17 mouse cellular contexts compared by ENCODE assay signal in genomic region chr6:93787042-93787441, GRCm38 (mm10).
DNase-seq lines count a peak whose midpoint lies in the region; TF ChIP-seq lines count a peak whose summit lies in the region.
"Had no signal": no experiment of that assay in that cellular context is flagged by ENCODE, and none has a peak within 500 bp of the region (broad histone marks: within the 10 kb centered on the region; RNA-seq: fewer than 3 reads in every experiment).

No protein-coding gene starts in this region.

- no peak for DNase-seq in left cerebral cortex, adult 2 months (ENCODE audit: extremely low spot score in 1 of 2, low spot score in 2 of 2)
- no peak for DNase-seq in left cerebral cortex, adult 8-10 months (ENCODE audit: low spot score in 2 of 2)
- DNase-seq in brain, adult 2 months (ENCODE audit: low read depth, low spot score): peak; percentile 64
- no peak for DNase-seq in limb, embryonic 10.5 days (ENCODE audit: low spot score)
- no peak for DNase-seq in heart, postnatal 10 days
- DNase-seq: adrenal gland, adult 2 months; adrenal gland, postnatal 10 days; adrenal gland, postnatal 25 days; cerebellum, adult 11-12 months; cerebellum, adult 9-10 months; embryo, embryonic 11 days had no signal

- intact Hi-C loops in left cerebral cortex, adult 2 months (cut with DNase I): loop anchor here (5.0 kb wide), 2 partner anchors 60 to 125 kb away; no protein-coding TSS in a partner anchor
- intact Hi-C loops in heart, postnatal 10 days (cut with DNase I): no loop called here

- no peaks in the 10 kb centered on the region for H3K27me3 ChIP-seq in limb, embryonic 10.5 days (ENCODE audit: low read depth, poor library complexity, severe bottlenecking)
- H3K27me3 ChIP-seq: embryonic facial prominence, embryonic 13.5 days; embryonic facial prominence, embryonic 15.5 days; forebrain, embryonic 12.5 days had no signal

- 86% methylated on average over 3 of the region's 3 CpGs for WGBS in limb, embryonic 10.5 days

- no peaks in the 10 kb centered on the region for H3K9me3 ChIP-seq in limb, embryonic 10.5 days (replicated peaks)
- H3K9me3 ChIP-seq: embryonic facial prominence, embryonic 13.5 days; embryonic facial prominence, embryonic 15.5 days; forebrain, embryonic 10.5 days; forebrain, embryonic 12.5 days had no signal

- no peak for TF ChIP-seq POLR2A in cortical plate, adult 2 months (IDR thresholded peaks at IDR 0.05; ENCODE audit: extremely low read depth, insufficient read depth, low read length)

- H3K27ac ChIP-seq in left cerebral cortex, adult 2 months: peak overlapping the region; percentile 51; the same call in 1 of the 2 replicates
- H3K27ac ChIP-seq in cortical plate, adult 2 months (ENCODE audit: insufficient read depth, low read length): peak overlapping the region; percentile 85
- H3K27ac ChIP-seq in limb, embryonic 10.5 days: no peak overlapping the region
- H3K27ac ChIP-seq: embryonic facial prominence, embryonic 13.5 days; embryonic facial prominence, embryonic 15.5 days; forebrain, embryonic 10.5 days; forebrain, embryonic 12.5 days had no signal

- TF ChIP-seq CTCF in left cerebral cortex, adult 2 months (IDR thresholded peaks at IDR 0.05): no peak
- no peak for TF ChIP-seq CTCF in cortical plate, adult 2 months (IDR thresholded peaks at IDR 0.05; ENCODE audit: extremely low read depth, insufficient read depth, low read length)

- no peaks in the 10 kb centered on the region for H3K36me3 ChIP-seq in limb, embryonic 10.5 days
- H3K36me3 ChIP-seq: embryonic facial prominence, embryonic 13.5 days; embryonic facial prominence, embryonic 15.5 days had no signal

- peaks cover 9% of the 10 kb centered on the region for H3K4me1 ChIP-seq in cortical plate, adult 2 months (ENCODE audit: control insufficient read depth, insufficient read depth, low read length)
- H3K4me1 ChIP-seq in limb, embryonic 10.5 days: peaks cover 6% of the 10 kb centered on the region
- H3K4me1 ChIP-seq: embryonic facial prominence, embryonic 13.5 days; embryonic facial prominence, embryonic 15.5 days; forebrain, embryonic 10.5 days had no signal

- no peak overlapping the region for H3K4me3 ChIP-seq in left cerebral cortex, adult 2 months
- H3K4me3 ChIP-seq in cortical plate, adult 2 months (ENCODE audit: insufficient read depth, low read length): no peak overlapping the region
- H3K4me3 ChIP-seq in limb, embryonic 10.5 days: no peak overlapping the region
- H3K4me3 ChIP-seq: embryonic facial prominence, embryonic 13.5 days; embryonic facial prominence, embryonic 15.5 days; erythroblast, embryonic 14.5 days; forebrain, embryonic 10.5 days; forebrain, embryonic 12.5 days had no signal
